9 mouse cellular contexts compared by ENCODE assay signal in the genomic region with DNA sequence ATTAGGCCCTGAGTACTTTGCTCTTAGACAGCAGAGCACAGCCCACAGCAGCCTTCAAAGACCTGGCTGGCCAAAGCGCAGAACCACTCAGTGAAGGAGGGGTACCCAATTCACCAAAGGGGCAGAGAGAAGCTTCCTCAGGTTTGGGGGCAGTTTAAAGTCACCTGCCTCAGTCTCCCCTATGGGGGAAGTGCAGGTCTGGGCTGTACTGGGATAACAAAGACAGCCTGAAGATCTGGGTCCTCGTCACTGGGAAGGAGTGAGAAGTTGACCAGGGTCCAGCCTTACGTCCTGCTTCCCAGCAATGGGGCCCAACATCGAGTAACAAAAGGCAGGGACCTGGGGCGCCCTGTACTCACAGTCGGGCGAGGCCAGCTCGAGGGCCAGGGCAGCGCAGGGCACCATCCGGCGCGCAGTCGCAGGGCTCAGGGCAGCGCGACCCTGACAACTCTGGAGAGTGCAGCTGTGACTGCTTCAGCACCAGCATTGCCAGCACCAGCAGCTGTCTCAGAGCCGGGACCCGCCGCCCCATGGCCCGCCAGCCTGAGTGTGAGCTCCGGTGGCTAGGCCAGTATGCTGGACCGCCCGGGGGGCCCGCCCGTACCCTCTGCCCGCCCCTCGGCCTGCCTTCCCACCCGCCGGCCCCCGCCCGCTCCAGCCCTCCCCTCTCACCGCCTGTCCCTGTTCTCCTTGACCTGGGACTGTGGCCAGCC. TPM values are rescaled to one million over a fixed set of nuclear protein-coding genes. Genes with fewer than 3 reads are reported as not detected.
DNase-seq lines count a peak whose midpoint lies in the region; ATAC-seq lines count a peak whose summit lies in the region.
"Had no signal": no experiment of that assay in that cellular context is flagged by ENCODE, and none has a peak within 500 bp of the region (broad histone marks: within the 10 kb centered on the region; RNA-seq: fewer than 3 reads in every experiment).

A gene (minus strand): TSS at position 551 of the 713 bp plus-strand sequence.

- no peak for DNase-seq in heart, adult 18-20 months
- peak; percentile 40 for DNase-seq in ZHBTc4 (ENCODE audit: low read depth, low spot score)
- peak; percentile 7 for DNase-seq in lung, postnatal 14 days
- DNase-seq in testis, postnatal 14 days (ENCODE audit: low spot score): peak; percentile 8
- no peak for DNase-seq in left cerebral cortex, adult 11 months (ENCODE audit: low spot score)
- DNase-seq in frontal cortex, postnatal 25 days (ENCODE audit: low spot score in 2 of 2): no peak

- H3K4me2 ChIP-seq in heart, embryonic 11.5 days: peak within 1 kb of the TSS; percentile 74
- H3K4me2 ChIP-seq in heart, embryonic 15.5 days: peak within 1 kb of the TSS; percentile 62

- 22% methylated on average over 31 of the region's 31 CpGs for WGBS in heart, embryonic 11.5 days (ENCODE audit: insufficient replicate concordance)
- WGBS in heart, embryonic 15.5 days: 22% methylated on average over 30 of the region's 31 CpGs

- H3K27me3 ChIP-seq in heart, embryonic 11.5 days (ENCODE audit: control insufficient read depth, insufficient read depth, low read length): peaks cover 3% of the 10 kb centered on the region; the same call in 1 of the 2 replicates
- peaks cover 12% of the 10 kb centered on the region for H3K27me3 ChIP-seq in heart, embryonic 15.5 days

- H3K9me3 ChIP-seq in heart, embryonic 11.5 days (replicated peaks; ENCODE audit: control insufficient read depth, low read length): no peaks in the 10 kb centered on the region
- H3K9me3 ChIP-seq in heart, embryonic 15.5 days (replicated peaks): no peaks in the 10 kb centered on the region

- H3K4me1 ChIP-seq in heart, embryonic 11.5 days (ENCODE audit: control insufficient read depth, insufficient read depth, low read length): peaks cover 7% of the 10 kb centered on the region
- peaks cover 5% of the 10 kb centered on the region; the same call in 1 of the 2 replicates for H3K4me1 ChIP-seq in heart, embryonic 15.5 days (replicated peaks)

- no peaks in the 10 kb centered on the region for H3K36me3 ChIP-seq in heart, embryonic 11.5 days (ENCODE audit: control insufficient read depth, insufficient read depth, low read length)
- H3K36me3 ChIP-seq in heart, embryonic 15.5 days: no peaks in the 10 kb centered on the region

- ATAC-seq in heart, embryonic 11.5 days (replicated peaks; ENCODE audit: insufficient number of reproducible peaks, low FRiP score, low TSS enrichment): peak; percentile 57
- ATAC-seq in heart, embryonic 15.5 days (replicated peaks; ENCODE audit: insufficient number of reproducible peaks, insufficient read depth, low FRiP score, low read depth): peak; percentile 53; the same call in 1 of the 2 replicates

- no peak within 1 kb of the TSS for H3K27ac ChIP-seq in heart, embryonic 11.5 days (ENCODE audit: low read depth, low read length)
- no peak within 1 kb of the TSS for H3K27ac ChIP-seq in heart, embryonic 15.5 days

- H3K9ac ChIP-seq in heart, embryonic 11.5 days (ENCODE audit: low read depth, low read length): 0 out of 2 replicates have a peak within 1 kb of the TSS, but pooled peaks have one; percentile 16
- H3K9ac ChIP-seq in heart, embryonic 15.5 days: no peak within 1 kb of the TSS

- peak within 1 kb of the TSS; percentile 33 for H3K4me3 ChIP-seq in heart, embryonic 11.5 days (ENCODE audit: low read depth, low read length)
- peak within 1 kb of the TSS; percentile 37 for H3K4me3 ChIP-seq in heart, embryonic 15.5 days

RNA-seq across cellular contexts. Expression of the gene that starts here (rescaled TPM):
- polyA plus RNA-seq in heart, embryonic 11.5 days (2014; fragmentation: Nextera tagmentation; extraction: Ambion mirVana): 0.17 TPM in 1 of 2 replicates, not detected in the other
- under 1 TPM in 1 of 2 experiments, not detected in 1; 0.07 TPM for total RNA-seq in heart, adult 18-20 months (2021)
- not detected in 2 replicates for polyA plus RNA-seq in heart, embryonic 15.5 days (2015; fragmentation: Nextera tagmentation; extraction: Ambion mirVana)
- polyA plus RNA-seq: small intestine, adult 2 months had no signal

Comparison
In these comparisons a context has a peak if more than half of its experiments do, and no peak if none do; other contexts are left out.
1. Peak in ATAC-seq, H3K4me3 ChIP-seq, H3K9ac ChIP-seq and H3K4me2 ChIP-seq in heart, embryonic 11.5 days; RNA of the gene not detected or under 1 TPM.
2. Peak in ATAC-seq, H3K4me3 ChIP-seq and H3K4me2 ChIP-seq in heart, embryonic 15.5 days; RNA of the gene not detected or under 1 TPM.
3. DNase-seq: peak in ZHBTc4 (single experiment), lung, postnatal 14 days (single experiment) and testis, postnatal 14 days (single experiment); none in heart, adult 18-20 months (0 of 2), left cerebral cortex, adult 11 months (single experiment) and frontal cortex, postnatal 25 days (0 of 2).